Mouse (Mus musculus): ENCODE results near the gene Etfbkmt.

DNA sequence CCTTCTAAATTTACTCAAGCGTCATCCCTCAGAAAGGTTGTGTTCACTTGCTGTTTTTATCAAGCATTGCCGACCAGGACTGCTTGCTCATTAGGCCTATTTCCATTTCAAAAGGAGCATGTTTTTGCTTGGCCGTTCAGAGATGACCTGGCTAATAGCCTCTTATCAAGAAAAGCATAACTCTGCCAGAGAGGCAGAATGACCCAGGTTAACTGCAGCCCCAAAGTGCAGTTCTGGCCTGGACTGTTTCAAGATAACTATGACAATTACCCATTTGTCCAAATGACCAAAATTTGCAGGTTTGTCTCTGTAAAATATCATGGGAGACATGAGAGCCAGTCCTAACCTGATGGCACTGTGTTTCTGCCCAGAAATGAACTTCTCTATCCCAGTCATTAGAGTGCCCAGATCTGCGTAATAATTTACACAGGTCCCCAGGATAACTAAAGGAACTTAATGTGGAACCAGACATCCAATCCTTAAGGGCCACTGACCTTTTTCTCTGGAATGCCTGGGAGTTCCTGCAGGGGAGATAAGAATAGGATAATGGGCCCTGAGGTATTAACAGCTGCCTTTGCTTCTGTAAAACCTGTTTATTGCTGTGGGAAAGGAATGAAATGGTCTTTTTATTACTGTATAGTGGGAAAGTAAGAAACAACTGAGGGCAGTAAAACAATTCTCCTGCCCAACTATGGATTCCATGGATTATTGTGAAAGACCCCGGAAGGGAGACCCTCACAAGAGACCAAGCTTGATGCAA is 5.1 kb upstream of the Etfbkmt start:
- no peak for TF ChIP-seq EP300 (IDR thresholded peaks at IDR 0.05)
- TF ChIP-seq CTCF (IDR thresholded peaks at IDR 0.05) = no peak
